Mouse (Mus musculus) liver, embryonic 14.5 days (tissue): ENCODE measurements around the gene Afg1l.

Source experiments
- CTCF ChIP-seq: IDR thresholded peaks from 2 replicates; pipeline ENCODE4 v1.5.1; 2016; ENCODE audit warnings: antibody characterized with exemption, low read depth, control low read depth
- EP300 ChIP-seq: IDR thresholded peaks from 2 replicates; pipeline ENCODE4 v1.6.1; 2016; ENCODE audit warnings: antibody characterized with exemption, low read depth

GRCm38 (mm10) chr10:42492027-42492771 is 13.8 kb upstream of the Afg1l start:
- TF ChIP-seq CTCF (no peak), EP300 (no peak)
